9 mouse cellular contexts compared by ENCODE assay signal in genomic region chr16:22348478-22349270, GRCm38 (mm10).
A peak's percentile ranks its signal among the peaks of the same experiment; 100 is the strongest.
DNase-seq lines count a peak whose midpoint lies in the region; ATAC-seq lines count a peak whose summit lies in the region.
"Had no signal": no experiment of that assay in that cellular context is flagged by ENCODE, and none has a peak within 500 bp of the region (broad histone marks: within the 10 kb centered on the region; RNA-seq: fewer than 3 reads in every experiment).

No protein-coding gene starts in this region.

- H3K4me3 ChIP-seq in heart, embryonic 14.5 days (ENCODE audit: control insufficient read depth in 1 of 2, insufficient read depth in 1 of 2, low read depth in 1 of 2, low read length in 2 of 2), result no peak overlapping the region
- no peak overlapping the region for H3K4me3 ChIP-seq in midbrain, embryonic 11.5 days (ENCODE audit: low read depth, low read length)
- H3K4me3 ChIP-seq in midbrain, embryonic 14.5 days (replicated peaks; ENCODE audit: low read depth, low read length), result no peak overlapping the region
- no peak overlapping the region for H3K4me3 ChIP-seq in forebrain, embryonic 16.5 days (replicated peaks; ENCODE audit: low read length)

- ATAC-seq in heart, embryonic 14.5 days (ENCODE audit: insufficient number of reproducible peaks, insufficient read depth, low FRiP score, low read depth), result no peak
- no peak for ATAC-seq in midbrain, embryonic 11.5 days (ENCODE audit: low FRiP score)
- ATAC-seq in midbrain, embryonic 14.5 days (ENCODE audit: low FRiP score, low TSS enrichment), result no peak
- no peak for ATAC-seq in forebrain, embryonic 16.5 days

- 0 out of 2 replicates have a peak, but pooled peaks cover 3% of the 10 kb centered on the region for H3K9me3 ChIP-seq in heart, embryonic 14.5 days (ENCODE audit: control insufficient read depth, low read length)
- H3K9me3 ChIP-seq in midbrain, embryonic 11.5 days (ENCODE audit: control insufficient read depth, low read length), result no peaks in the 10 kb centered on the region
- no peaks in the 10 kb centered on the region for H3K9me3 ChIP-seq in midbrain, embryonic 14.5 days (ENCODE audit: control insufficient read depth, low read length)
- H3K9me3 ChIP-seq in forebrain, embryonic 16.5 days (ENCODE audit: control insufficient read depth, low read length), result no peaks in the 10 kb centered on the region

- no peaks in the 10 kb centered on the region for H3K27me3 ChIP-seq in heart, embryonic 14.5 days (ENCODE audit: control insufficient read depth, insufficient read depth, low read length)
- H3K27me3 ChIP-seq in midbrain, embryonic 11.5 days (ENCODE audit: control insufficient read depth, insufficient read depth, low read length), result no peaks in the 10 kb centered on the region
- H3K27me3 ChIP-seq in midbrain, embryonic 14.5 days (ENCODE audit: control insufficient read depth, insufficient read depth, low read length), result no peaks in the 10 kb centered on the region
- no peaks in the 10 kb centered on the region for H3K27me3 ChIP-seq in forebrain, embryonic 16.5 days (replicated peaks; ENCODE audit: control insufficient read depth, insufficient read depth, low read length)

- no peak for DNase-seq in heart, adult 8-10 months (ENCODE audit: low spot score)
- DNase-seq in midbrain, embryonic 11.5 days (ENCODE audit: low spot score, missing footprints), result peak; percentile 84
- no peak for DNase-seq in midbrain, embryonic 14.5 days
- DNase-seq in layer of hippocampus, postnatal 10 days (ENCODE audit: low spot score in 2 of 2), result peak; percentile 8 to 29
- DNase-seq in right cerebral cortex, postnatal 36 days (ENCODE audit: low spot score in 2 of 2), result peak; percentile 79 to 91
- no peak for DNase-seq in urinary bladder, adult 2 months (ENCODE audit: low spot score)
- DNase-seq: gastrocnemius, postnatal 25 days had no signal

- WGBS in heart, embryonic 14.5 days, result 26% methylated on average over 16 of the region's 16 CpGs
- 38% methylated on average over 16 of the region's 16 CpGs for WGBS in midbrain, embryonic 11.5 days
- WGBS in midbrain, embryonic 14.5 days, result 28% methylated on average over 16 of the region's 16 CpGs
- WGBS in forebrain, embryonic 16.5 days, result 32% methylated on average over 16 of the region's 16 CpGs

- peaks cover 0 to 10% of the 10 kb centered on the region in 2 experiments; a peak in 3 of 4 replicates for H3K4me1 ChIP-seq in heart, embryonic 14.5 days (ENCODE audit: control insufficient read depth in 2 of 2, insufficient read depth in 2 of 2, low read length in 2 of 2)
- H3K4me1 ChIP-seq in midbrain, embryonic 11.5 days (ENCODE audit: control insufficient read depth, insufficient read depth, low read length), result no peaks in the 10 kb centered on the region
- H3K4me1 ChIP-seq in midbrain, embryonic 14.5 days (ENCODE audit: control insufficient read depth, insufficient read depth, low read length), result no peaks in the 10 kb centered on the region
- H3K4me1 ChIP-seq in forebrain, embryonic 16.5 days (replicated peaks; ENCODE audit: control insufficient read depth, insufficient read depth, low read length), result no peaks in the 10 kb centered on the region

- peak overlapping the region; percentile 30; the same call in 1 of the 2 replicates for H3K9ac ChIP-seq in heart, embryonic 14.5 days (ENCODE audit: low read length)
- H3K9ac ChIP-seq in midbrain, embryonic 11.5 days (ENCODE audit: low read length), result no peak overlapping the region
- no peak overlapping the region for H3K9ac ChIP-seq in midbrain, embryonic 14.5 days (replicated peaks; ENCODE audit: low read length)
- no peak overlapping the region for H3K9ac ChIP-seq in forebrain, embryonic 16.5 days (replicated peaks; ENCODE audit: low read depth, low read length)

- H3K4me2 ChIP-seq in heart, embryonic 14.5 days (ENCODE audit: low read length), result peak overlapping the region; percentile 46
- no peak overlapping the region for H3K4me2 ChIP-seq in midbrain, embryonic 11.5 days
- H3K4me2 ChIP-seq in midbrain, embryonic 14.5 days (ENCODE audit: low read length), result no peak overlapping the region
- no peak overlapping the region for H3K4me2 ChIP-seq in forebrain, embryonic 16.5 days (ENCODE audit: low read length)

- H3K36me3 ChIP-seq in heart, embryonic 14.5 days (ENCODE audit: control insufficient read depth, insufficient read depth, low read length), result no peaks in the 10 kb centered on the region
- no peaks in the 10 kb centered on the region for H3K36me3 ChIP-seq in midbrain, embryonic 11.5 days (ENCODE audit: control insufficient read depth, insufficient read depth, low read length)
- no peaks in the 10 kb centered on the region for H3K36me3 ChIP-seq in midbrain, embryonic 14.5 days (ENCODE audit: control insufficient read depth, insufficient read depth, low read length)
- H3K36me3 ChIP-seq in forebrain, embryonic 16.5 days (ENCODE audit: control insufficient read depth, insufficient read depth), result no peaks in the 10 kb centered on the region

- H3K27ac ChIP-seq in heart, embryonic 14.5 days (replicated peaks in 1 of 2; ENCODE audit: control insufficient read depth in 1 of 2, insufficient read depth in 1 of 2, low read depth in 2 of 2, low read length in 2 of 2), result no peak overlapping the region
- no peak overlapping the region for H3K27ac ChIP-seq in midbrain, embryonic 11.5 days (ENCODE audit: low read depth, low read length)
- H3K27ac ChIP-seq in midbrain, embryonic 14.5 days (replicated peaks; ENCODE audit: low read depth, low read length), result no peak overlapping the region
- no peak overlapping the region for H3K27ac ChIP-seq in forebrain, embryonic 16.5 days (ENCODE audit: low read length)

Comparison
In these comparisons a context has a peak if more than half of its experiments do, and no peak if none do; other contexts are left out.
1. DNase-seq: peak in midbrain, embryonic 11.5 days (single experiment), layer of hippocampus, postnatal 10 days (2 of 2) and right cerebral cortex, postnatal 36 days (2 of 2); none in heart, adult 8-10 months (single experiment), midbrain, embryonic 14.5 days (single experiment) and urinary bladder, adult 2 months (single experiment).